Mouse (Mus musculus) Patski (cell line): ENCODE data around the gene Ccdc51. TPM values are rescaled to one million over a fixed set of nuclear protein-coding genes. Genes with fewer than 3 reads are reported as not detected.

Experiments used
- ATAC-seq: fragments of 100-300 bp; one replicate; pipeline ENCODE4 v1.8.0; 2021
- CTCF ChIA-PET: fragments of 350-600 bp; sonication (Branson Sonifier 250); formaldehyde crosslinking; loops from one replicate; lab custom pipeline; 2022; ENCODE audit warnings: inconsistent platforms; lab: Charles Lee
- POLR2A ChIA-PET: fragments of 350-600 bp; sonication (Branson Sonifier 250); formaldehyde crosslinking; loops from one replicate; lab custom pipeline; 2022; ENCODE audit warnings: antibody characterized with exemption, inconsistent platforms; lab: Charles Lee
- DNase-seq: peaks from one replicate; pipeline ENCODE4 v3.0.0-alpha.2; 2011; ENCODE audit warnings: low read depth, low spot score
- H3K27me3 ChIP-seq: fragments of 371-371 bp; one replicate; pipeline ENCODE4 v1.5.1; 2021
- CTCF ChIP-seq: fragments of 100-300 bp; IDR thresholded peaks from one replicate; pipeline ENCODE4 v1.5.1; 2021
- in situ Hi-C: fragments of 300-500 bp; cut with MboI; formaldehyde crosslinking; loops from 3 replicates; pipeline ENCODE4 v1.11.1; 2018; ENCODE audit warnings: low pct_unique_long_range_greater_than_20kb, mixed read lengths
- polyA plus RNA-seq: library from polyadenylated mRNA; unstranded; gene quantifications from one replicate; pipeline ENCODE4 v1.2.3, GENCODE M21; 2021

Gene Ccdc51
- polyA plus RNA-seq, 1 experiment from 2014 or later, result 8.4 TPM

GRCm38 (mm10) chr9:109105648-109106047, 23.4 kb downstream of the Ccdc51 start:
- peaks cover 56% of the 10 kb centered on the region for H3K27me3 ChIP-seq
- DNase-seq (no peak), ATAC-seq (no peak)
- ChIA-PET CTCF (no interaction called here), POLR2A (interaction anchor here (0.9 kb wide), 1 partner anchor 20 kb away, joined by 3 read pairs; no protein-coding TSS in a partner anchor)
- in situ Hi-C loops, result no loop called here
- no peak for TF ChIP-seq CTCF

- ChIA-PET POLR2A (interaction anchor here (0.6 kb wide), 1 partner anchor 321 kb away, joined by 3 read pairs; no protein-coding TSS in a partner anchor), CTCF (interaction anchor here (0.8 kb wide), 1 partner anchor 20 kb away, joined by 3 read pairs; no protein-coding TSS in a partner anchor)
- peak; percentile 81 for DNase-seq
- H3K27me3 ChIP-seq, result peaks cover 64% of the 10 kb centered on the region
- in situ Hi-C loops, result no loop called here
- peak; percentile 79 for ATAC-seq
- no peak for TF ChIP-seq CTCF
Observed at GRCm38 (mm10) chr9:109107341-109107740, 25.0 kb downstream of the Ccdc51 start.

- ChIA-PET POLR2A (interaction anchor here (0.6 kb wide), 1 partner anchor 29 kb away, joined by 3 read pairs; no protein-coding TSS in a partner anchor), CTCF (no interaction called here)
- peaks cover 54% of the 10 kb centered on the region for H3K27me3 ChIP-seq
- TF ChIP-seq CTCF, result no peak
- in situ Hi-C loops, result no loop called here
- ATAC-seq, result no peak
- DNase-seq, result no peak
Observed at GRCm38 (mm10) chr9:109110240-109110639, 27.9 kb downstream of the Ccdc51 start.

GRCm38 (mm10) chr9:109111101-109111500, 28.8 kb downstream of the Ccdc51 start:
- ATAC-seq (no peak), DNase-seq (no peak)
- CTCF ChIA-PET, result interaction anchor here (0.9 to 1.9 kb wide), 2 partner anchors 12 to 23 kb away, joined by 3 to 6 read pairs; no protein-coding TSS in a partner anchor
- peaks cover 49% of the 10 kb centered on the region for H3K27me3 ChIP-seq
- TF ChIP-seq CTCF, result no peak
- in situ Hi-C loops, result no loop called here
- POLR2A ChIA-PET, result no interaction called here

GRCm38 (mm10) chr9:109111591-109111990, 29.3 kb downstream of the Ccdc51 start:
- in situ Hi-C loops, result no loop called here
- ATAC-seq (no peak), DNase-seq (no peak)
- CTCF ChIA-PET, result interaction anchor here (0.9 to 1.9 kb wide), 2 partner anchors 11 to 23 kb away, joined by 3 to 6 read pairs; no protein-coding TSS in a partner anchor
- POLR2A ChIA-PET, result no interaction called here
- no peak for TF ChIP-seq CTCF
- H3K27me3 ChIP-seq, result peaks cover 50% of the 10 kb centered on the region

- DNase-seq (no peak), ATAC-seq (no peak)
- CTCF ChIA-PET, result interaction anchor here (0.6 to 1.1 kb wide), 2 partner anchors 9 to 10 kb away, joined by 3 read pairs; no protein-coding TSS in a partner anchor
- POLR2A ChIA-PET, result interaction anchor here (0.6 kb wide), 1 partner anchor 45 kb away, joined by 3 read pairs; no protein-coding TSS in a partner anchor
- no peak for TF ChIP-seq CTCF
- in situ Hi-C loops, result no loop called here
- peaks cover 63% of the 10 kb centered on the region for H3K27me3 ChIP-seq
Observed at GRCm38 (mm10) chr9:109113331-109113730, 31.0 kb downstream of the Ccdc51 start.

GRCm38 (mm10) chr9:109114276-109114675, 32.0 kb downstream of the Ccdc51 start:
- DNase-seq (no peak), ATAC-seq (no peak)
- H3K27me3 ChIP-seq, result peaks cover 67% of the 10 kb centered on the region
- POLR2A ChIA-PET, result no interaction called here
- in situ Hi-C loops, result no loop called here
- CTCF ChIA-PET, result interaction anchor here (0.6 to 2.5 kb wide), 3 partner anchors 8 to 26 kb away, joined by 3 to 9 read pairs (median 3); no protein-coding TSS in a partner anchor
- TF ChIP-seq CTCF, result no peak

- CTCF ChIA-PET, result interaction anchor here (2.5 kb wide), 1 partner anchor 26 kb away, joined by 9 read pairs; no protein-coding TSS in a partner anchor
- in situ Hi-C loops, result no loop called here
- TF ChIP-seq CTCF, result no peak
- ATAC-seq (no peak), DNase-seq (no peak)
- POLR2A ChIA-PET, result no interaction called here
- H3K27me3 ChIP-seq, result peaks cover 66% of the 10 kb centered on the region
Observed at GRCm38 (mm10) chr9:109114871-109115270, 32.6 kb downstream of the Ccdc51 start.

GRCm38 (mm10) chr9:109116205-109116604, 33.9 kb downstream of the Ccdc51 start:
- DNase-seq (no peak), ATAC-seq (no peak)
- no peak for TF ChIP-seq CTCF
- ChIA-PET POLR2A (no interaction called here), CTCF (interaction anchor here (2.5 kb wide), 1 partner anchor 28 kb away, joined by 9 read pairs; no protein-coding TSS in a partner anchor)
- in situ Hi-C loops, result no loop called here
- peaks cover 54% of the 10 kb centered on the region for H3K27me3 ChIP-seq

GRCm38 (mm10) chr9:109118106-109118505, 35.8 kb downstream of the Ccdc51 start:
- in situ Hi-C loops, result no loop called here
- ChIA-PET POLR2A (no interaction called here), CTCF (interaction anchor here (7.8 kb wide), 1 partner anchor 29 kb away, joined by 77 read pairs; no protein-coding TSS in a partner anchor)
- peaks cover 35% of the 10 kb centered on the region for H3K27me3 ChIP-seq
- no peak for TF ChIP-seq CTCF
- DNase-seq, result no peak
- ATAC-seq, result no peak

- peaks cover 31% of the 10 kb centered on the region for H3K27me3 ChIP-seq
- no peak for TF ChIP-seq CTCF
- CTCF ChIA-PET, result interaction anchor here (1.5 to 7.8 kb wide), 2 partner anchors 30 to 74 kb away, joined by 4 to 77 read pairs; no protein-coding TSS in a partner anchor
- POLR2A ChIA-PET, result no interaction called here
- DNase-seq (no peak), ATAC-seq (no peak)
- in situ Hi-C loops, result no loop called here
Observed at GRCm38 (mm10) chr9:109119571-109119970, 37.3 kb downstream of the Ccdc51 start.
